ENCODE assay signal across 23 mouse cellular contexts in genomic region chr3:82007002-82007401, GRCm38 (mm10). TPM values are rescaled to one million over a fixed set of nuclear protein-coding genes. Genes with fewer than 3 reads are reported as not detected.
"Had no signal": no experiment of that assay in that cellular context is flagged by ENCODE, and none has a peak within 500 bp of the region (broad histone marks: within the 10 kb centered on the region; RNA-seq: fewer than 3 reads in every experiment).

No protein-coding gene starts in this region.

- DNase-seq: retina, postnatal 1 day; right cerebral cortex, adult 18-20 months; right cerebral cortex, postnatal 14 days; right cerebral cortex, postnatal 25 days; right cerebral cortex, postnatal 4 days; spleen, adult 18-20 months; thymus, adult 18-20 months; thymus, adult 2 months; thymus, postnatal 14 days; thymus, postnatal 25 days; thymus, postnatal 36 days; thymus, postnatal 4 days had no signal

- H3K4me3 ChIP-seq: neural tube, embryonic 12.5 days; neural tube, embryonic 13.5 days; neural tube, embryonic 15.5 days; stomach, embryonic 15.5 days had no signal

- H3K4me1 ChIP-seq: neural tube, embryonic 12.5 days; neural tube, embryonic 13.5 days; neural tube, embryonic 15.5 days; stomach, embryonic 15.5 days had no signal

- H3K9me3 ChIP-seq: neural tube, embryonic 12.5 days; neural tube, embryonic 13.5 days; neural tube, embryonic 15.5 days; stomach, embryonic 15.5 days had no signal

- H3K4me2 ChIP-seq: neural tube, embryonic 12.5 days; neural tube, embryonic 13.5 days; neural tube, embryonic 15.5 days; stomach, embryonic 15.5 days had no signal

- H3K27me3 ChIP-seq: neural tube, embryonic 12.5 days; neural tube, embryonic 13.5 days; neural tube, embryonic 15.5 days; stomach, embryonic 15.5 days had no signal

- H3K27ac ChIP-seq: neural tube, embryonic 12.5 days; neural tube, embryonic 13.5 days; neural tube, embryonic 15.5 days; stomach, embryonic 15.5 days had no signal

- H3K36me3 ChIP-seq: neural tube, embryonic 12.5 days; neural tube, embryonic 13.5 days; neural tube, embryonic 15.5 days; stomach, embryonic 15.5 days had no signal

- H3K9ac ChIP-seq: neural tube, embryonic 12.5 days; neural tube, embryonic 13.5 days; neural tube, embryonic 15.5 days; stomach, embryonic 15.5 days had no signal

RNA-seq across cellular contexts. Expression of gene Asic5, which starts 24.9 kb away (rescaled TPM):
- total RNA-seq: neutrophil, adult 5-6 weeks had no signal
- polyA plus RNA-seq: neural tube, embryonic 11.5 days; neural tube, embryonic 12.5 days; neural tube, embryonic 13.5 days; neural tube, embryonic 14.5 days; neural tube, embryonic 15.5 days; spleen, adult 2 months; stomach, embryonic 15.5 days; testis, adult 2 months; urinary bladder, adult 2 months had no signal

RNA-seq across cellular contexts. Expression of gene Tdo2, which starts 31.0 kb away (rescaled TPM):
- total RNA-seq: neutrophil, adult 5-6 weeks had no signal
- polyA plus RNA-seq: neural tube, embryonic 11.5 days; small intestine, adult 2 months; spleen, adult 2 months had no signal
